Mouse (Mus musculus): ENCODE results near the gene Tap2.

DNA sequence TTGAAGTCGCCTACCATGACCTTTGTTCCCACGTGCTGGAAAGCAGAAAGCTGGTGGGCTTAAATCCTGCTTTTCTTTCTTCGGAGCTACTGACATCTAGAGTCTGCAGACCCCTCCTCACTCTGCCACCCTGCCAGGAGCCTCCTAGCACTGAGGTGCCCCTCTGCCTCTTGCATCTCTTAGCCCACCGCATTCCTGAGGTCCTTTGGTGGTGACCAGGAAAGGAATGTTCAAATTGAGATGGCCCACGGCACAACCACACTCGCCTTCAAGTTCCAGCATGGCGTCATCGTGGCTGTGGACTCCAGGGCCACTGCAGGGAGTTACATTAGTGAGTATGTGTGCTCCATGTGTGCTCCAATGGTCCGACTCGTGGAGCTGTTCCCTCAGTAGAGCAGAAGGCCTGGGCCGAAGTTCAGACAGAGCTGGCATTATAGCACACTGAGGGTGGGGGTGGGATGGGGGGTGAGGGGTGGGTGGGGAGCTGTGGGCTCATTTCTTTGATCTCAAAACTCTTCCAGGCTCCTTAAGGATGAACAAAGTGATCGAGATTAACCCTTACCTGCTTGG is 4.2 kb upstream of the Tap2 start:
- TF ChIP-seq CTCF (IDR thresholded peaks at IDR 0.05; ENCODE audit: low read depth) (no peak), EP300 (IDR thresholded peaks at IDR 0.05; ENCODE audit: low read depth) (no peak)

Measured in liver, embryonic 14.5 days (tissue).